In genomic region chr9:72660139-72660538, GRCm38 (mm10) we compare ENCODE assay signal across 11 mouse cellular contexts. TPM values are rescaled to one million over a fixed set of nuclear protein-coding genes. Genes with fewer than 3 reads are reported as not detected.
DNase-seq lines count a peak whose midpoint lies in the region; ATAC-seq lines count a peak whose summit lies in the region.
"Had no signal": no experiment of that assay in that cellular context is flagged by ENCODE, and none has a peak within 500 bp of the region (broad histone marks: within the 10 kb centered on the region; RNA-seq: fewer than 3 reads in every experiment).

No protein-coding gene starts in this region.

- H3K9me3 ChIP-seq in midbrain, embryonic 10.5 days (replicated peaks) = no peaks in the 10 kb centered on the region
- H3K9me3 ChIP-seq in midbrain, embryonic 16.5 days (replicated peaks; ENCODE audit: control insufficient read depth, low read length, poor library complexity, severe bottlenecking) = no peaks in the 10 kb centered on the region
- H3K9me3 ChIP-seq: forebrain, embryonic 10.5 days; hindbrain, embryonic 13.5 days had no signal

- no peak overlapping the region for H3K4me3 ChIP-seq in midbrain, embryonic 10.5 days
- no peak overlapping the region for H3K4me3 ChIP-seq in midbrain, embryonic 16.5 days (ENCODE audit: low read depth, low read length)
- H3K4me3 ChIP-seq: hindbrain, embryonic 13.5 days had no signal

- peak overlapping the region; percentile 100; the same call in 1 of the 2 replicates for H3K27ac ChIP-seq in midbrain, embryonic 10.5 days (replicated peaks)
- H3K27ac ChIP-seq in midbrain, embryonic 16.5 days (ENCODE audit: low read length) = no peak overlapping the region

- no peak for ATAC-seq in midbrain, embryonic 16.5 days
- ATAC-seq in monocyte, adult 5-6 weeks (replicated peaks; ENCODE audit: insufficient number of reproducible peaks, low FRiP score, low TSS enrichment, poor library complexity, severe bottlenecking) = peak; percentile 90

- H3K27me3 ChIP-seq in midbrain, embryonic 10.5 days (ENCODE audit: low read depth, poor library complexity, severe bottlenecking) = no peaks in the 10 kb centered on the region
- H3K27me3 ChIP-seq in midbrain, embryonic 16.5 days (ENCODE audit: control insufficient read depth, insufficient read depth, low read depth, low read length) = no peaks in the 10 kb centered on the region
- H3K27me3 ChIP-seq: hindbrain, embryonic 13.5 days had no signal

- 83% methylated on average over 4 of the region's 4 CpGs for WGBS in midbrain, embryonic 10.5 days
- WGBS in midbrain, embryonic 16.5 days = 75% methylated on average over 4 of the region's 4 CpGs

- no peak overlapping the region for H3K9ac ChIP-seq in midbrain, embryonic 16.5 days (ENCODE audit: low read depth, low read length)
- H3K9ac ChIP-seq: hindbrain, embryonic 13.5 days had no signal

- no peak for DNase-seq in midbrain, embryonic 10.5 days (ENCODE audit: low spot score)
- DNase-seq in T-cell, adult 2 months (ENCODE audit: low spot score) = peak; percentile 79
- DNase-seq in thymus, postnatal 36 days = peak; percentile 17 to 28
- no peak for DNase-seq in urinary bladder, postnatal 36 days (ENCODE audit: low spot score in 2 of 2)
- DNase-seq in adrenal gland, postnatal 14 days = no peak
- DNase-seq: kidney, postnatal 10 days; lung, embryonic 14.5 days had no signal

- peaks cover 15% of the 10 kb centered on the region for H3K36me3 ChIP-seq in midbrain, embryonic 10.5 days
- H3K36me3 ChIP-seq in midbrain, embryonic 16.5 days (ENCODE audit: control insufficient read depth, insufficient read depth, low read length) = no peaks in the 10 kb centered on the region
- H3K36me3 ChIP-seq: hindbrain, embryonic 13.5 days had no signal

- H3K4me1 ChIP-seq in midbrain, embryonic 10.5 days = peaks cover 67% of the 10 kb centered on the region
- peaks cover 19% of the 10 kb centered on the region for H3K4me1 ChIP-seq in midbrain, embryonic 16.5 days (ENCODE audit: control insufficient read depth, insufficient read depth, low read length)

- no peak overlapping the region for H3K4me2 ChIP-seq in midbrain, embryonic 16.5 days (ENCODE audit: low read length)

RNA-seq across cellular contexts. Expression of gene Nedd4, which starts 2.0 kb away (rescaled TPM):
- polyA plus RNA-seq in midbrain, embryonic 10.5 days (2016; fragmentation: Nextera tagmentation; extraction: Ambion mirVana) = 605 and 682 TPM in 2 replicates
- polyA plus RNA-seq in midbrain, embryonic 16.5 days (2015; fragmentation: Nextera tagmentation; extraction: Ambion mirVana) = 393 and 436 TPM in 2 replicates
- total RNA-seq in monocyte, adult 5-6 weeks (2017) = 69.3 to 109 TPM (median 72.0 TPM) in 3 replicates
- total RNA-seq in adrenal gland, postnatal 14 days (2021) = 490 and 493 TPM in 2 replicates

Comparison
In these comparisons a context has a peak if more than half of its experiments do, and no peak if none do; other contexts are left out.
1. DNase-seq: peak in T-cell, adult 2 months (single experiment) and thymus, postnatal 36 days (2 of 2); none in midbrain, embryonic 10.5 days (single experiment), urinary bladder, postnatal 36 days (0 of 2) and adrenal gland, postnatal 14 days (single experiment).